Mouse (Mus musculus): ENCODE measurements at regions not wholly inside any gene's neighbourhood (a gene's known extent, or its start where the extent isn't known, plus 50 kb on each side); places are given as distances from the start of the nearest gene placed in this dataset.

DNA sequence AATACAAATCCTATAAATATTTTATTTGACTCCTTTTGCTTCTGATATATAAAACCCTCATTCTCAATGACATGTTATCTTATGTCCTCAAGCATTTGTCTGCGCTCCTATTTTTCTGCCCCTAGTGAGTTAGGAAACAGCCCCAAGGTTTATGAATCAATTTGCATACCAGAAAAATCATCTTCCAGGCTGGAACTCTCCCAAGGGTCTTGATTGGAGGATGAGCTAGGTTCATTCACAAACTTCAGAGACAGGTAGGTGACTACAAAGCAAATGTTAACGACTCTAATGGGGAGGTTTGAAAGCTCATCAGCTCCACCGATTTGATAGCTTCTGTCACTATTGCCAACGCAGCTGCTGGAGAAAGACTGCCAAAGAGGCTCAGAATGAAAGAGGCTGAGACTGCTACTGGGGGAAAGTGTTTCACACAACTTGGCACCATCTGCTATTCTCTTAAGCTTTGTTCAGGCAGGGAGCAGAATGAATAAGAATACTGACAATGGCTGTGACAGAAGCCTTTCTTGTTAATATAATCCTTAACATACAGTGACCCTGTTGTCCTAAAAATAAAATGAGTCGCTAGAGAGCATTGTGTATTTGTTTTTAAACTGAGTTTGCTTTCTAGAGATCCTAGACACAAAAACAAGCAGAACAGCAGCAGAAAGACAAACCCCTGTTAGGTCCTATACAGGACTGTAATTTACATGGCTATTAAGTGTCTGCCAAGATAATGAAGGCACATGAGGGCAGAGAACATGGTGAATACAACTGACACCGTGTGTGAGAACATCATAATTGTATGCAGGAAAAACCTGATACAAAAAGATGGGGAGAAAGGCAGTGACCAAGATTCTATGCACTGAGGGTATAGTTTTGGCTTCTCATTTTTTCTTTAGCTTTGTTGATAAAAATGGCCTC is 843.4 kb downstream of the Cdh8 start:
- no peak for DNase-seq

DNA sequence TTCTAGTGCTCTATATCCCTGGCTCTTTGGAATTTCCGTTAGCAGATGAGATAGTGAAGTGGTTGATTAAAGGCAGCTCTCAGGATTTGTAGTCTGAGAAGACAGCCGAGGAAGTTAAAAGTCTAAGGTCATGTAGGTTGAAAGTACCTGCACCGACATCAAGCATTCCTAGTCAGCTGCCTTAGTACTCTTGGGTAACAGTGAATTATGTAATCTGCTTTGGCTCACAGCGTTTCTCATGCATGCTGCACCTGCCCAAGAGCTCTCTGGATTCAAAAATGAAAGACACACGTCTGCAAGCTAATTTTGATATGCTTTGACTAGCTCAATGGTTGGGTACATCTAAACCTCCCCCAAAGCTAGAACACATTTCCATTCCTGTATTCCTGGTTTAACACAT is 849.6 kb downstream of the Cdh8 start:
- peak; percentile 6 for DNase-seq

GRCm38 (mm10) chr8:98518459-98518858 is 897.8 kb downstream of the Cdh8 start:
- DNase-seq: no peak

GRCm38 (mm10) chr8:98515246-98515645 is 901.0 kb downstream of the Cdh8 start:
- DNase-seq: no peak

DNA sequence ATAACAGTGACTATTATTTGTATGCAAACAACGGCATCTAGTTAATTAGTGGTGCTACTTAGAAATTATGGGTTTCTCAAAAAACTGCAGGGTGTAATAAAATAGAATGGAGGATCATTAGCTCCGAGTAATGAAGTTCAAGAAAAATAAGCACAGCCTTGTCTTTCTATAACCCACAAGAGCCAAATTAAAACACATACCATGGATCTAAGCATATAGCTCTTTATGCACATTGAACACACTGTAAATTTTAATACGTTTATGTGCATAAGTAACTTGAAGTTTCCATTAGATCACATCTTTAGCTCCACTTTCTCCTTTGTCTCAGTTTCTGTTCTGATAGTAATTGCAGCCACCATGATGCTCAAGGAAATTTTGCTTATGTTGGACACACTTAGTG is 919.5 kb downstream of the Cdh8 start:
- no peak for DNase-seq

DNA sequence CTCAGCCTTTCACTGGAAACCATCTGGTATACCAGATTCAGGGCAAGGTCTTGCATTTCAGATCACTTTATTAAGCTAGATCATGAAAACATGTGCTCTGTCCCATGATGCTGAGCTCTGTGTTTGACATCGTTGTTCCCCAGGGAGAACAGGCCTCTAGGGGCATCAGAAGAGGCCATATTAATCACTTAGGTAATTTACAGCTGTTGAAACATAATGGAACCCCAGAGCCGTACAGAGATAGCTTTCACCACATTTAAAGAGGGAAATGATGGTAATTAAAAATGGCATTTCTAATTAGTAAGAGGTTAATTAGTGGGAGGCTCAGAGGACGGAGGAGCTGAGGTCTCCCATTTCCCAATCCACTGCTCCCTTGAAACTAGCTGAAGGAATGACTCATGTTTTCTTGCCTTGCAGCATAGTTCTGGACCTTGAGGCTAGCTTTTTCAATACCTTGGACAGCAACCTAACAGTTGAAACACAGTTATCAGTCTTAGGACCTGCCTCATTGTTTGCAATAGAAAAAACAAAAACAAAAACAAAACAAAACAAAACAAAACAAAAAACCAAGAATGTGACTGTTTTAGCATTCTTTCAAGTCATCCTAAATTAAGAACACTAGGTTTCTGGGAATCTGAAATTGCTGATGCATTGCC is 952.8 kb downstream of the Cdh8 start:
- no peak for DNase-seq

DNA sequence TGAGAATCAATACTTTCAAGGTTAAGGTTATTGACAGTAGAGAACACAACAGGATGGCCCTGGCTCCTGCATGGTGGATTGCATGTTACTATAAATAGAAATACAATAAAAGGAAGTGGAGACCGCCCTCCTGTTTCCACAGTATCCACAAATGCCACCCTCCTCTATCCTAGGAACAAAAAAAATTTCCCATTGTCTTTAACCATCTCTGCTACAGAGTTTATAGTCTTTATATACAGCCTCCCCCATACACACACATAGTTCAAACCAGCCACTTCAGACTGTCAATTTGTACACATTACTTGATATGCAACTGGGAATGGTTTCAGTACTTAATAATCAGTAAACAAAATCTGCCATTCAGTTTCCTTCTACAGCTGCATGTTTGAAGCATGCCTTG is 960.7 kb downstream of the Cdh8 start:
- DNase-seq: no peak

Measured in cerebellum, adult 11 months (tissue).